Mouse (Mus musculus): ENCODE results near the gene Mobp. TPM values are rescaled to one million over a fixed set of nuclear protein-coding genes. Genes with fewer than 3 reads are reported as not detected.

Mobp gene
- polyA plus RNA-seq, 1 experiment from 2014 or later, result 0.93 TPM

Other genes starting within 250 kb of the Mobp start
- gene Gorasp1, start 212.1 kb upstream of the Mobp start, polyA plus RNA-seq (2016; fragmentation: Nextera tagmentation; extraction: Ambion mirVana), result 27.9 and 29.2 TPM in 2 replicates
- 0.43 and 0.47 TPM in 2 replicates for gene Ttc21a, start 212.1 kb upstream of the Mobp start, polyA plus RNA-seq (2016; fragmentation: Nextera tagmentation; extraction: Ambion mirVana)
- 3.1 and 4.8 TPM in 2 replicates for gene Csrnp1, start 165.0 kb upstream of the Mobp start, polyA plus RNA-seq (2016; fragmentation: Nextera tagmentation; extraction: Ambion mirVana)
- 0.04 and 0.38 TPM in 2 replicates for gene Xirp1, start 126.1 kb upstream of the Mobp start, polyA plus RNA-seq (2016; fragmentation: Nextera tagmentation; extraction: Ambion mirVana)
- gene Cx3cr1, start 79.8 kb upstream of the Mobp start, polyA plus RNA-seq (2016; fragmentation: Nextera tagmentation; extraction: Ambion mirVana), result 5.3 and 6.1 TPM in 2 replicates
- not detected in 2 replicates for gene Ccr8, start 57.6 kb upstream of the Mobp start, polyA plus RNA-seq (2016; fragmentation: Nextera tagmentation; extraction: Ambion mirVana)
- gene Slc25a38, start 39.3 kb upstream of the Mobp start, polyA plus RNA-seq (2016; fragmentation: Nextera tagmentation; extraction: Ambion mirVana), result 43.4 and 46.3 TPM in 2 replicates
- 1,445 and 1,457 TPM in 2 replicates for gene Rpsa, start 22.0 kb upstream of the Mobp start, polyA plus RNA-seq (2016; fragmentation: Nextera tagmentation; extraction: Ambion mirVana)
- 0.18 and 0.27 TPM in 2 replicates for gene Myrip, start 151.8 kb downstream of the Mobp start, polyA plus RNA-seq (2016; fragmentation: Nextera tagmentation; extraction: Ambion mirVana)